Mouse (Mus musculus) ZHBTc4 (cell line): Measurements from ENCODE around the gene Stim1.
A peak's percentile ranks its signal among the peaks of the same experiment; 100 is the strongest.
"Not testable (repeated sequence)": the region's sequence is repeated elsewhere in the genome, so short reads cannot be mapped to it uniquely, and the experiment has no call there.

Experiments used
- DNase-seq: peaks from one replicate; pipeline ENCODE4 v3.0.0-alpha.2; 2011; ENCODE audit warnings: low read depth, low spot score

Stim1 gene

GRCm38 (mm10) chr7:102249531-102249895 is 18.1 kb upstream of the Stim1 start:
- peak; percentile 64 for DNase-seq

- DNase-seq, result peak; percentile 80
Observed at GRCm38 (mm10) chr7:102249896-102250630, 17.5 kb upstream of the Stim1 start.

GRCm38 (mm10) chr7:102250631-102251214 is 16.9 kb upstream of the Stim1 start:
- DNase-seq, result peak; percentile 81

GRCm38 (mm10) chr7:102253631-102254030 is 14.0 kb upstream of the Stim1 start:
- no peak for DNase-seq

GRCm38 (mm10) chr7:102255954-102256353 is 11.7 kb upstream of the Stim1 start, which contains the start of gene Rhog:
Rhog (minus strand) TSS chr7:102256054.
- DNase-seq, result no peak

- no peak for DNase-seq
Observed at GRCm38 (mm10) chr7:102256636-102257035, 11.0 kb upstream of the Stim1 start.

DNA sequence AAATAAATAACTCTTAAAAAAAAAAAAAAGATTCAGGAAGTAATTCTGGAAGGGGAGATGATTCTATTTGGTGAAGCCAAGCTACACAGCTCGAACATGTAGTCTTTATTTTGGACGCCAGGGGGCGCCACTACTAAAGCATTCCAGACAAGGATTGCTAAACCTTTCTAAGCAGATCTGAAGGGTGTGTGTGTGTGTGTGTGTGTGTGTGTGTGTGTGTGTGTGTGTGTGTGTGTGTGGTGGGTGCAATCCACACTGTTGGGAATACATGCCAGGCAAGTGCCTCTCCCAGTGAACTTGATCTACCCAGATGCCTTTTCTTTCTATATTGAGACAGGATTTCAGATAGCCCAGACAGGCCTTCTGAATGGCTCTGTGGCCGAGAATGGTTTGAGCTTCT is 9.4 kb upstream of the Stim1 start:
- peak; percentile 82 for DNase-seq

- no peak for DNase-seq
Observed at GRCm38 (mm10) chr7:102258753-102259152, 8.9 kb upstream of the Stim1 start.

GRCm38 (mm10) chr7:102259716-102260479 is 7.7 kb upstream of the Stim1 start:
- no peak for DNase-seq

DNA sequence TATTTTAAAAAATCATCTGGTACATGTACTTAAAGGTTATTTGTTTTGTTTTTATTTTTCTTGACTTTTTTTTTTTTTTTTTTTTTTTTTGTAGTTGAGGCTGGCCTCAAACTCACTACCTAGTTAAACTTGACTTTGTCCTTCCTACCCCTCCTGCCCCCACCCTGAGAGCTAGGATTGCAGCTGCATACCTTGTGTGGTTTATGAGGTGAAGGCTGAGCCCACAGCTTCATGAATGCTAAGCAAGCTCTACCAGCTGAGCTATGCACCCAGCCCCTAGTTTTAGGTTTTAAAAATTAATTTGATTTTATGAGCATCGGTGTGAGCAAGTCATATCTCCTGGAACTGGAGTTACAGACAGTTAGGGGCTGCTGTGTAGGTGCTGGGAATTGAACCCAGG is 7.1 kb upstream of the Stim1 start:
- no peak for DNase-seq

DNA sequence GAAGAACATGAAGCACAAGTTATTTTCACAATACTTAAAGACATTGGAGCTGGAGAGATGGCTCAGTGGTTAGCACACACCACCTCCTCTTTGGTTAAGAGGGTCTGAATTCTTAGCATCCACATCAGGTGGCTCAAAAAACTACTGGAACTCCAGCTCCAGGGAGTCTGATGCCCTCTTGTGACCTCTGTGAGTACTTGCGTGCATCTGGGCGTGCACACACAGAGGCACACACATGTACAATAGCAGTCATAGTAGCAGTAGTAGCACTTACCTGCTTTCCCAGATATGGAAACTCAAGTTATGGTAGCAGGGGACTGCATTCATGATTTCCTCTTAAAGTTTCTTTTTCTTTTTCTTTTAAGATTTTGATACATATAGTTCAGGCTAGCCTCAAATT is 4.6 kb upstream of the Stim1 start:
- DNase-seq, result peak; percentile 19

GRCm38 (mm10) chr7:102266021-102266400 is 1.6 kb upstream of the Stim1 start:
- DNase-seq, result not testable (repeated sequence)

DNA sequence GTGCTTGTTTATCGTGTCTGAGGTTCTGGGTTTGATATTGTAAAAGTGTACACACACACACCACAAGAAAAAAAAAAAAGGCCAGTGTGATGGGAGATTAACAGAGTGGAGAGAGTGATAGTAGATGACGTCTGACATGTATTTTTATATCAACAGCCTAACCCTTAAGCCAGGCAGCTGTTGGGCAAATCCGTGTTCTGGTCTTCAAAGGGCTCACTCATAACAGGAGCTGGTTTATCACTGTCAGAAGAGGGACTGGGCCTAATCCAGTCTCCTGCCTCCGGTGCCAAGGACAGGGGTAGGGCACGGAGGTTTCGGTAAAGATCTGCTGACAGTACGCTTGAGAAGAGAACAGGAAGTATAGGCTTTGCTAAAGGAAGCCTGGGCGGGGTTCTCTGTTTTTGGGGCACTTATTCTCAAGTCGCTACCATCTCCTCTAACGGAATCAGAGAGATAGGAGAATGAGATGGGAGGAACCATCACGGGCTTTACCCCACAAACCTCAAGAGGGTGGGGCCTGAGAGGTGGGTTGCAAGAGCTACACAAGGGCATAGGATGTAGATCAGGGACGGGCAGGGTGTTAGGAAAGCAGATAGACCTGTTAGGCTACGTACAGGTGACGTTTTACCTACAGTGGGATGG is 1.1 kb upstream of the Stim1 start:
- DNase-seq, result no peak

DNA sequence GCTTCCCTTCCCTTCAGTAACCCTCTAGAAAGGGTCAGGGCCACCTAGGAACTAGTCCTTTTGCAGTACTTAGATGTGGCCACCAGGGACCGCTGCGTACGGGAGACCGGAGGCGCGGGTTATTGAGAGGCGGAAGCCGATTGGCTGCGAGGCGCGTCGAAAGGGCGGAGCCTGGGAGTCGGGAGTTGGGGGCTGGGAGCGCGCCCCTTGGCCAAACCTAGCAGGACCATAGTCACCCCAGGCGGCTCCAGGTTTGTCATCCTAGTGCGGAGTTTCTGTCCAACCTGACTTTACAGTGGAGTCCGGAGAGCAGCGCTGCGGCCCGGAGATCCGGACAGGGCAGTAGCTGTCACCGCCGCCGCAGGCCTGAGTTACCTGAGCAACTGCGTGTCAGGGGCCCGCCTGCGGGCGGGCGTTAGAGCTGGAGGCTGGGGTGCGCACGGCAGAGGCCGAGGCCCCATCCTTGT is 460 bp upstream of the Stim1 start:
- peak; percentile 96 for DNase-seq

DNA sequence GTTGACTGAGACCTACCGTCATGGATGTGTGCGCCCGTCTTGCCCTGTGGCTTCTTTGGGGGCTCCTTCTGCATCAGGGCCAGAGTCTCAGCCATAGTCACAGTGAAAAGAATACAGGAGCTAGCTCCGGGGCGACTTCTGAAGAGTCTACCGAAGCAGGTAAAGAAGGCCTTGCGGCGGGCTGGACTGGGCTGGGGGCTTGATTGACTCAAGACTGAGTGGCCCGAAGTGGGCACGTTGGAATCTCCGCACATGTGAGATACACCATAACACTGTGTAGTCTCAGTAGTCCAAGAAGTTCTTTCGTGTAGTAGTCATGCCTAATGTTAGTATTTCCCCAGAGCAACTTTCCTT is 766 bp downstream of the Stim1 start:
- no peak for DNase-seq

- no peak for DNase-seq
Observed at GRCm38 (mm10) chr7:102272422-102272948, 4.9 kb downstream of the Stim1 start.

DNA sequence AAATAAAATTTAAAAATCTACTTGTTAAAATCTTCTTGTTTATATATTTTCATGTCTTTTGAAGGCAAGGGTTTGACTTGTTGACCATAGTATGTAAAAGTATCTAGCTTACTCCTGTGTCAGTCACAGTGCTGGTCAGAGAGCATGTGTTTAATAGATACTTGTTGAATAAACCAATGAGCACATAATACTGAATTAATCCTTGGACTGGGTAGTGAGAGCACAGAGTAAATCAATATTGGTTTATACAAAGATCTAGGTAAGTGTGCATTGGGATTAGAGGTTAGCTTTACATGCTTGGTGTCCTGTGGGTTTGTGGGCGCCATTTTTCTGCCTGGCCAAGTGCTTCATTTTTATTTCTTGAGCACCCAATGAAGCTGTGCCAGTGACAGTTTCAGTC is 13.8 kb downstream of the Stim1 start:
- no peak for DNase-seq

GRCm38 (mm10) chr7:102282261-102282660 is 14.7 kb downstream of the Stim1 start:
- no peak for DNase-seq

DNA sequence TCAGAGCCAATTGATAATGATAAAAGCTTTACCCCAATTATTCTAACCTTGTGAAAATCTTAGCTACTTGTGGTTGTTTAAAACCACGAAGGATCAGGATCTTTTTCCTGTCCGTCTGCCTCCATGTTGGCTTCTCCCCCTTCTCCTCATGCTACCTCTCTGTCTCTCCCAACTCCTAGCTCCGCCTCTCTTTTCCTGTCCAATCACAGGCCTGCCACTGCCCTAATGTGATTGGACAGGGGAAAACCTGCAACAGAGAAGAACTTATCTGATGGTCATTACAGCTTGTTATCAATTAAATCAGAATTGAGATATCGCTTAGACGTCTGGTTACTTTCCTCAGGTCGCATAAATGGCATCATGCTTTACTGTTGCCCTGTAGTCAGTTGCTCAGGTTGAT is 21.9 kb downstream of the Stim1 start:
- peak; percentile 26 for DNase-seq

DNA sequence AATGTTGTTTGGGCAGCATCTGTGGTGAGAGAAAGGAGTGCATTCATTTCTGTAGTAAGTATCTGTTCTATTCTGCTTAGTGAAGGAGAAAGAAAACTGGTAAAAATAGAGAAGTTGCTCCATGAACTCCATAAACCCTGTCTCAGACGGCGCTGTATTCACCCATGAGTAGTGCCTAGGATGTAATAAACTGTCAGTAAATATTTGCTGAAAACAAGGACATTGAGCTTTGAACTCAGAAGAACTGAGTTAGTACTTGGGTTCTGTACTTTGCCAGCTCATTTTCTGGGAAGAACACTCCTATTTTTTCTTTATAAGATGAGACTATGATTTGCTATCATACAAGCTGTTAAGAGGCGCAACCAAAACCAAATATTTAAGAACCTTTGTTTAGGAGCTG is 24.6 kb downstream of the Stim1 start:
- DNase-seq, result no peak

DNA sequence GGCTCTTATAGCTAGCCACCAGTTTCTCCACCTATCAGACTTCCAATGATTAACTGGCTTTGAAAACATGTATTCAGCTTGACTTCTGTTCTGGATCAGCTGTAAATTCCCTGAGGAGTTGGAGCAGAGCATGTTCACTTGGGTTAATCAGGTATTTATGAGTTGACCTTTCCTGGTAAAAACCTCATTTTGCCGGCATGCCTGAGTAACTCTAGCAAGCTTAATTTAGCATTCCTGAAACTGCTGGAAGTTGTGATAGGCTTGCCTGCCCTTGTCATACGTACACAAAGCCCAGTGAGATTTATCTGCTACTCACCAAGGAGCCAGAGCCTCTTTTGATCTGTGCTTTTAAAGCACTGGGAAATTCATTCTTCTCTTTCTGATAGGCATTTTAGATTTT is 25.6 kb downstream of the Stim1 start:
- DNase-seq, result no peak

- no peak for DNase-seq
Observed at GRCm38 (mm10) chr7:102300761-102301160, 33.2 kb downstream of the Stim1 start.
